Mouse (Mus musculus) Muller cell, postnatal 12 days (primary cell): ENCODE measurements around the gene Mllt11.
"Not testable (repeated sequence)": the region's sequence is repeated elsewhere in the genome, so short reads cannot be mapped to it uniquely, and the experiment has no call there.

ENCODE experiments used
- DNase-seq: peaks from one replicate; pipeline ENCODE4 v3.0.0-alpha.2; 2015; ENCODE audit errors: inconsistent ontology term

The Mllt11 gene

DNA sequence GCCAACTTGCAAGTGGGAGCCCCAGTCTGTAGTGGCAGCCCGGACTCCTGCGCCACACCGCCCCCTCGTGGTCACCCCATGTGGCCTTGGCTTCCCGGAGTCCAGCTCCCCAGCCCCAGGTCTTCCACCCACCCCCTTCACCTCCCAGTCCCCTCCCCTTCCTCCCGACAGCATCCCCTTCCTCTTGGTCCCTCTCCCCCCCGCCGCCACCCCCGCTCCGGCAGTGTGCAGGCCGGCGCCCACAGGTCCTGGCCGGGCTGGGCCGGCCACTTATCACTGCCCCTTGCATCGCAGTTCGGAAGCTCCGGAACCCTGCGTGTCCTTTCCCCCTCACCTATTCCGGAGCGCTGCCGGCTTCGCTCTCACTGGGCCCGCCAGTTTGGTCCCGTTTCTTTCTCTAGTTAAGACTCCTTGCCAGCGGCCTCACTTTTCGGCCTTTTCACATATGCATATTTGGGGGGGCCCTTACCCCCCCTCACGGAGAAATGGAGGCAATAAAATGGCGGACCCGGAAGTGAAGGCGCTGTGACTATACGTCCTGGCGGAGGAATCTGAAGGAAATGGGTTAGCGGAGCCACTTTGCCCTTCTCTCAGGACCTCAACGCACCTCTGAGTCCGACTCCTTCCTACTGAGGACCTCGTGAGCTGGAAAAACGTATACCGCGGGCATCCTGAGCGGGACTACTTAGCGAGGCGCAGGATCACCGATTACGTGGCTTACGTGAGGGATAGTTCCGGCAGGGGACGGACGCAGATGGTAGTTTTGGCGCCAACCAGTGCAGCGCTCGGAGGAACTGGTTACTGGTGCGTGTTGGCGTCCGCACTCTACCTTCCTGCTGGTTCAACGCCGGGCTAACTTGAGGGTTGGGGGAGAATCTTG is 14.5 kb downstream of the Mllt11 start, which contains the start of gene Gabpb2:
Gene Gabpb2 (minus strand): TSS at position 662 of the 880 bp plus-strand sequence.
- peak; percentile 97 for DNase-seq

DNA sequence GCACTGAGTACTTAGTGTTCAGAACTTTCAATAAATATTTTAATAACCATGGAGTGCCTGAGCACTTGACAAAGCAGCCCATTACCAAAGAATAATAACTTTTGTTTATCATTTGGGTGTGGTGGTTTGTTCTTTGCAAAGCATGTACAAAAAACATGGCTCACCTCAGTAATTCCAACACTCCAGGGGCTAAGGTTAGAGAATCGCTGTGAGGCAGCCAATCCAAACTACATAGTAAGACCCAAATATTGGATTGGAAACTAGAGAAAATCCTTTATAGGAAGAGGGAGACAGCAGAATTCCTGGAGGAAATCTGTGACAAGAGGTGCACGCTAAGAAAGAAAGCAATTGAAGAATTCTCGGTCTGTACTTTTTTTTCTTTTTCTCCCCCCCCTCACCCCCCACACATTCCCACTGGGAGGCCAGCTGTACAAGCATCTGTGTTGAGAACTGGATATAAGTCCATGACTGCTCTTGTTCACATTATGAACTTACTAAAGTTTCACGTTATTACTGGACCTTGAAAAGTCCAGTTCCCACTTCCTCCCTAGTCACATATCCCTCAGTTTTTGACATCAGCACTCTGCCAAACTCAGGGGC is 15.2 kb downstream of the Mllt11 start:
- no peak for DNase-seq

DNA sequence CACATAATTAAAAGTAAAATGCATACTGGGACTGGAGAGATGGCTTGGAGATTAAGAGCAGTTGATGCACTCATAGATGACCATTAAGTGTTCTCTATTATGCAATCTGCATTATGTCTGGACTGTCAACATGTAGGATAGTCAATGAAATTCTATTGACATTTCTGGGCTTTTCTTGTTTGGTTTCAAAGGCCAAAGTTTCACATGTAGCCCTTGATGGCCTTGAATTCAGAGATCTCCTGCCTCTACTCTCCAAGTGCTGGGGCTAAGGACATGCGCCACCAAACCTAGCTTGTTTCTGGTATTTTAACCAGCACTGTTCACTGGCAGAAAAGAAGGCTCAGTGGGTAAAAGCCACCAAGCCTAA is 18.4 kb downstream of the Mllt11 start:
- DNase-seq: no peak

GRCm38 (mm10) chr3:95212889-95213608 is 18.9 kb downstream of the Mllt11 start:
- DNase-seq: not testable (repeated sequence)

DNA sequence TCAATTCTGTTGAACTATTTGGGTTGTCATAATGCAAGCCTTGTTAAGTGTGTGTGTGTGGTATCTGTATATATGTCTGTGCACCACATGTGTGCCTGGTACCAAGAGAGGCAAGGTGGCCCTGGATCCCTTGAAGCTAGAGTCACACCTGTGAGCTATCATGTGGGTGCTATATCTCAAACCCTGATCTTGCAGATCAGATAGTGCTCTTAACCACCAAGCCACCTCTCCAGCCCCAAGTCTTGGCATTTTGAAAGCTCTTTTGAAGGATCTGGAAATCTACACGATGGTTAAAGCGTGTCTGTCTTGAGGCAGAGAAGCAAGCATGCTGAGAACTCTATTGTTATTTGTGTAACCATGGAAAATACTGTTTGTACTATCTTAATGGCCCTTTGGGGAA is 21.4 kb downstream of the Mllt11 start:
- no peak for DNase-seq

- no peak for DNase-seq
Measured at GRCm38 (mm10) chr3:95208286-95208685, 23.7 kb downstream of the Mllt11 start.

DNA sequence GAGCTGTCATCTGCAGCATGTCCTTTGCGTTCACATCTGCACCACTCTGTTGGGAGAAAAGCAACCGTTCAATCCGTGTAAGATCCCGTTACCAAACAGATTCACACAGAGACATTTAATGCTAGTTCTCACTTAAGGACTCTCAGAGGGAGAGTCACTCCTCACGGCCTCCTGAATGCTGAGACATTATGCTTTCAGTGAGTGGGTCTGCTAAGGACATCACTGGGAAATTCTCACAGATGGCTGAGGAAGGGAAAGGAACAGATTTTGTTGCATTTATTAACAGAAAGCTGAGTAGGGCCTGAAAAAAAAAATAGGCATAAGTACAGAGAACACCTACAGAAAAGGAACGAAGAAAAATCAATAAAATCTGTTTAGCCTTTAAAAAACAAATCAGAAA is 28.1 kb downstream of the Mllt11 start:
- DNase-seq: no peak

DNA sequence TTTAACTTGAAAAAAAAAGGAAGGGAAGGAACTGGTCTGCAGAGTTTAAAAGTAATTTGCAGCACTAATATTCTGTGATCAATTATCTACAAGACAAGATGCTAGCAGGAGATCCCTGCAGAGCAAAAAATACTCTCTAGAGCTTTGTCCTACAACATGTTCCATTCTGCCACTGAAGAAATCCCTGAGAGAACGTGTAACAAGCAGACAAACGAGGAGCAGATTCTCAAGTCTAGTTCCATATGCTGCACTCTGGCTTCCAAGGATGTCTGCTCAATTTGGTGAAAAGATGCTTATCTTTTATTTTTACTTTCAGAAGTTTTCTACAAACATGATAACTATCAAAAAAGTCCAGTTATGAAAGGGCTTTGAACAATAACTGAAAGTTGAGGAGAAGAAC is 31.4 kb downstream of the Mllt11 start:
- DNase-seq: no peak

GRCm38 (mm10) chr3:95200132-95200531 is 31.8 kb downstream of the Mllt11 start:
- peak; percentile 9 for DNase-seq

DNA sequence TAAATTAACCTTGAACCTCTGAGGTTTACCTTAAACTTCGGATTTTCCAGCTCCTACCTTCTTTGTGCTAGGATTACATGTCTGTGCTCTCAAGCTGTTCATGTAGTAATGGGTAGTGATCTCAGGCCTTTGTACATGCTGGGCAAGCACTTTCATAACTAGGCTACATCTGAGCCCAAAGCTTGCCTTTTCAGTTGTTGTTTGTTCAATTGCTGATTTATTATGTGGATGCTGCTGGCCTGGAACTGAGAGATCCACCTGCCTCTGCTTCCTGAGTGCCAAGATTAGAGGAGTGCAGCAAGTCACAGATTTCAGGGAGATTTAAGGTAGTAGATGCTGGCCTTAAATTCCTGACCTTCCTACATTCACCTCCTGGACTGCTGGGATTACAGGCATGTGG is 32.9 kb downstream of the Mllt11 start:
- no peak for DNase-seq

DNA sequence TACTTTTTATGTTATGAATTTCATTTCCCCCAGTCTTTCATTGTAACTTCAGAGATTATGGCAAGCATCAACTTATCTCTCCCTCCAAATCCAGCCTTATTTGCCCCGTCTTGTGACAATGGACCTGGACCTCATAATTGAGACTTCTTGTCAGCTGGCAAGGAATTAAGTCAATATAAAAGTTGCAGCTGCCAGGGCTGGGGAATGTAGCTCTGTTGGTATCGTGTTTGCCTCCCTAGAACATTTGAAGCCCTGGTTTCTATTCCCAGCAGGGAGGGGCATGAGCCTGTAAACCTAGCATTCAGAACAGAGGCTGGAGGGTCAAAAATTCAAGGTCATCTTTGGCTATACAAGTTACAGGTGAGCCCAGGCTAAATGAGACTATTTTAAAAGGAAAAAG is 36.2 kb downstream of the Mllt11 start:
- DNase-seq: no peak

DNA sequence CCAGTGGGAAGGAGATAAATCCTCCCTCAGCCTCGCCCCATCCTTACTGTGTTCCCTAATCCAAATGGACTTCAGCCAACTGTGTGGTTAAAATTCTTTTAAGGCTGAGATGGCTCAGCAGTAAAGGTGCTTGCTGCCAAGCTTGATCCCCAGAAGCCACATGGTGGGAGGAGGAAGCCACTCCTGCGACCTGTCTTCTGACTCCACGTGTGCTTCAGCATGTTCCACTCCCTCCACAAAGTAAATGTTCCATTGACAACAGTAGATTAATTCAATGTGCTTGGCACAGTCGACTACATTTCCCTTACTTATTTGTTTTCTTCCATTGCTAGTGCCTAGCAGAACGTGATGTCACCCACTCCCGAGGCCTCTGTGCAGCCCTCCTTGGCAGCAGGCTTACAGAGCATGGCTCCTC is 37.2 kb downstream of the Mllt11 start:
- DNase-seq: peak; percentile 60

DNA sequence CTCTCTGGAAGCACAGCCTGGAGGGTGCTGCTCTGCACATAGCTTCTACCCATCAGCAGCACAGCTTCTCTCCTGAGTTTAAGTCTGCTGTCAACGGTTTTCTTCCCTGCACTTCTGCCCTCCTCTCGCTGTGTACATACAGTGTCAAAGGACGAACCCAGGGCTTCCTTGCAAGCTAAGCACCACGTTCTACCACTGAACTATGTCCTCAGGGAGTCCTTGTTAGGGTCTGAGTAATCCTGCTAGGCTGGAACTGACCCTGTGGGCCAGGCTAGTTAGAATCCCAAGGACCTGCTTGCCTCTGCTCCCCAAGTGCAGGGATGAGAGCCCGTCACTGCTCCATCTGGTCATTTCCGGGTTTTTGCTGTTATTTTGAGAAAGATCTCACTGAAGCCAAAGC is 45.1 kb downstream of the Mllt11 start:
- no peak for DNase-seq

- DNase-seq: no peak
Measured at GRCm38 (mm10) chr3:95186100-95186499, 45.9 kb downstream of the Mllt11 start.

DNA sequence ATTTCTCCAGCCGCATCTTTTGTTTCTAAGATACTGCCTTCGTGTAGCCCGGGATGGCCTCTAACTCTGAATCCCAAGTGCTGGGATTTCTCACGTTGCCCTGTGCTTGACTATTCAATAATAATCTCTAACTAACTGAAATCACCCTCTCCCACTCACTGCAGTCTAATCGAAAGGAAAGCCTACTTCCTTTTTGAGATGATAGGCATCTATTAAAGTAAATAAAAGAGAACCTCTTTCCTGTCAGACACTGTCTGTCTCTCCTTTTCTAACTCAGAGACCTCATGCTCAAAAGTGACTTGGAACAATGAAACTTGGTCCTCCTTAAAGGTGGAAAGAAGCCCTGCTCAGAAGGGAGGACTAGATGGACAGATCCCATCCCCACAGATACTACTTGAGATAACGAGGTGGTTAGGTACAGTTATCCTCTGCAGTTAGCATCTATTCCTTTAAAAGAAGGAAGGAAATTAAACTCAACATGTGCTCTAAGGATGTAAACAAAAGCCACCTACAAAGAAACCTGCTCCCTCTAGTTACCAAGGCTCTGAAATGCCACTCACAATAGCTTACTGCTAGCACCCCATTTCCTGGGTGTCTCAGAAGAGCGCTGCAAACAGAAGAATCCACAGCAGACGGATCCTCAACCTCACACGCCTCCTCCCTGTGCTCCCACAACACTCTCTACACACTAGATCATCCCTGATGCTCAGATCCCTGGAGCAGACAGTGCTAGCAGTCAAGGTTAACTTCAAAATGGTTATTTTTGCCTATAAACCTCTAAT is 47.0 kb downstream of the Mllt11 start:
- DNase-seq: no peak

GRCm38 (mm10) chr3:95181841-95182240 is 50.1 kb downstream of the Mllt11 start:
- DNase-seq: no peak

DNA sequence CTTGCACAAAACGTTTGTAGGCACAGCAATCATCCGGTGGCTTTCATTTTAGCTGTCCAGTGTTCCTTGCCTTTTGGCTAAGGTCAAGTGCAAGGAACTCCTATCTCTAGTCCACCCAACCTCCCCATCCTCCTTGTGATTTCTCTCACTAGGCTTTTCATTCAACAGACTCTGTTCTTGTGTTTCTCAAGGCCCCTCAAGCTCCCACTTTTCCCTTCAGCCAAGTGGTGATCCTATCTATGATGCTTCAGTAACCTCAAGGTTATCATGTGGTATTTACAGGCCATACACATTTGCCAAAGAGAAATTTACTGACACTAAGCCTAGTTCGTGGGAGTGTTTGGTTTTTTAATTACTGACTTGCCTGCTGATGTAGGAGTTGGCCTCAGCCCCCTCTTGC is 52.1 kb downstream of the Mllt11 start:
- no peak for DNase-seq

- DNase-seq: no peak
Measured at GRCm38 (mm10) chr3:95178948-95179347, 53.0 kb downstream of the Mllt11 start.

DNA sequence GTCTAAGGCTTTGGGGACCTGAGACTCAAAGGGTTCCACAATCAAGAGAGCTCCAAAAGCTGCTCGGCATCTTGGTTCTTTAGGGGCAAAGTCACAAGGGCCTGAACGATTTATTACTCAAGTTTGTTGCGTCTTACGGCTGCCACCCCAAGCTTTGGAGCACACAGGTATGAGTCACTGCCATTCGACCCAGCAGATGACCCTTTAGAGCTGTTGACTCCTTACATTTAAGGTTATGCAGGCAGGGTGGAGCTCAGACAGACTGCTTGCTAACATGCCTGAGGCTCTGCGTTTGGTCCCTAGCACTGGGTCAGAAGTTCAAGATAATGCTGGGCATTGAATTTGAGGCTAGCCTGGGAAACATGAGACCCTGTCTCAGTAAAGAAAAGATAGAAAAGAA is 54.4 kb downstream of the Mllt11 start:
- DNase-seq: no peak

DNA sequence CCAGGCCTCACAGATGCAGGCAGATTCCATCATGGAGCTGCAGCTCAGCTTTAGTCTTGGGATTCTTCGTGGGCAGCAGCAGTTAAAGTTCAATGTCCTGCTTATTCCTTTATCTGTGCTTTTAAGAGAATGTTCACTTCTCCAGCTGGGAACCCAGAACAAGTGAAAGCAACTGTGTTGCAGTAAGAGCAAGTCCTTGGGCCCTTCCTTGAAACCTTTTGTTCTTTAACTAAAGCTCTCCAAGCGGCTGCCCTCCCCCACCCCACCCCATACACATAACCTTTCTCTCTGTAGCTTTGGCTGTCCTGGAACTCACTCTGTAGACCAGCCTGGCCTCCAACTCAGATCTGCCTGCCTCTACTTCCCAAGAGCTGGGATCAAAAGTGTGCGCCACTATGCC is 55.5 kb downstream of the Mllt11 start:
- no peak for DNase-seq

GRCm38 (mm10) chr3:95174011-95174592 is 57.9 kb downstream of the Mllt11 start:
- peak; percentile 67 for DNase-seq
